Mouse (Mus musculus) forebrain, postnatal 0 days (tissue): ENCODE results near the gene Ccdc33. TPM values are rescaled to one million over a fixed set of nuclear protein-coding genes. Genes with fewer than 3 reads are reported as not detected.

Source experiments
- ATAC-seq: fragments of 200-750 bp; cut with Nextera tagmentation; 2 replicates; pipeline ENCODE4 v1.8.0; 2017; ENCODE audit warnings: mild to moderate bottlenecking, moderate library complexity
- DNase-seq: peaks from one replicate; pipeline ENCODE4 v3.0.0-alpha.2; 2015
- H3K27ac ChIP-seq: fragments of 300-500 bp; sonication (generic); 2 replicates; pipeline ENCODE4 v1.5.1; 2014; ENCODE audit warnings: low read depth, mild to moderate bottlenecking, antibody characterized with exemption, low read length, moderate library complexity, mixed read lengths
- H3K27me3 ChIP-seq: fragments of 300-500 bp; sonication (generic); 2 replicates; pipeline ENCODE4 v1.6.1; 2014; ENCODE audit warnings: mild to moderate bottlenecking, low read length, mixed read lengths; ENCODE audit not compliant: insufficient read depth
- H3K36me3 ChIP-seq: fragments of 300-500 bp; sonication (generic); 2 replicates; pipeline ENCODE4 v1.6.1; 2014; ENCODE audit warnings: mild to moderate bottlenecking, moderate library complexity; ENCODE audit not compliant: insufficient read depth
- H3K4me1 ChIP-seq: fragments of 300-500 bp; sonication (generic); 2 replicates; pipeline ENCODE4 v1.6.1; 2014; ENCODE audit warnings: antibody characterized with exemption; ENCODE audit not compliant: insufficient read depth
- H3K4me2 ChIP-seq: fragments of 300-500 bp; sonication (generic); 2 replicates; pipeline ENCODE4 v1.6.1; 2014; ENCODE audit warnings: low read depth, mild to moderate bottlenecking, moderate library complexity
- H3K4me3 ChIP-seq: fragments of 300-500 bp; sonication (generic); 2 replicates; pipeline ENCODE4 v1.5.1; 2014; ENCODE audit warnings: low read depth, low read length, mixed read lengths
- H3K9ac ChIP-seq: fragments of 300-500 bp; sonication (generic); 2 replicates; pipeline ENCODE4 v1.6.1; 2014; ENCODE audit warnings: mild to moderate bottlenecking
- H3K9me3 ChIP-seq: fragments of 300-500 bp; sonication (generic); 2 replicates; pipeline ENCODE4 v1.6.1; 2016; ENCODE audit warnings: low read length
- CTCF ChIP-seq: sonication (generic); IDR thresholded peaks from 2 replicates; pipeline ENCODE4 v1.5.1; 2016; ENCODE audit warnings: antibody characterized with exemption, control low read depth, low read depth
- WGBS: fragments of 180-500 bp; shearing (Covaris S2); extraction: QIAGEN DNeasy Blood & Tissue Kit; methylation state at CpG from one replicate; pipeline ENCODE4 v1.1.7; 2014; 5-methylcytosine and 5-hydroxymethylcytosine counted together
- polyA plus RNA-seq: library from polyadenylated mRNA; unstranded; fragments of >200 nt; fragmentation: Nextera tagmentation; extraction: Ambion mirVana; gene quantifications from 2 replicates; pipeline ENCODE4 v1.2.1, GENCODE M21; 2015
- total RNA-seq: library from RNA; depleted of rRNA; stranded (reverse); fragments of >200 nt; gene quantifications from 2 replicates; pipeline ENCODE4 v1.2.3, GENCODE M21; 2014

Ccdc33 gene
- total and polyA plus RNA-seq, 2 experiments from 2014 or later, result 1.1 to 3.0 TPM

GRCm38 (mm10) chr9:58005753-58006461 lies 112.7 kb downstream of the Ccdc33 start, which contains the start of gene Cyp11a1:
Gene Cyp11a1, plus strand, starts transcription at chr9:58006411.
- Histone ChIP-seq H3K4me3 (no peak within 1 kb of the TSS), H3K9ac (no peak within 1 kb of the TSS), H3K36me3 (no peaks in the 10 kb centered on the region), H3K27me3 (no peaks in the 10 kb centered on the region), H3K4me2 (no peak within 1 kb of the TSS), H3K9me3 (no peaks in the 10 kb centered on the region), H3K27ac (no peak within 1 kb of the TSS), H3K4me1 (0 out of 2 replicates have a peak, but pooled peaks cover 10% of the 10 kb centered on the region)
- WGBS, result 81% methylated on average over 16 of the region's 16 CpGs
- ATAC-seq (no peak), DNase-seq (peak; percentile 24)
- no peak for TF ChIP-seq CTCF

GRCm38 (mm10) chr9:58003272-58003671 lies 115.4 kb downstream of the Ccdc33 start:
- ATAC-seq (no peak), DNase-seq (no peak)
- no peaks in the 10 kb centered on the region for H3K9me3 ChIP-seq
- H3K36me3 ChIP-seq, result no peaks in the 10 kb centered on the region
- H3K27me3 ChIP-seq, result no peaks in the 10 kb centered on the region
- H3K4me2 ChIP-seq, result no peak overlapping the region
- no peak for TF ChIP-seq CTCF
- H3K4me1 ChIP-seq, result 0 out of 2 replicates have a peak, but pooled peaks cover 3% of the 10 kb centered on the region
- H3K27ac ChIP-seq, result no peak overlapping the region
- H3K9ac ChIP-seq, result no peak overlapping the region
- H3K4me3 ChIP-seq, result no peak overlapping the region
- WGBS, result 23% methylated on average over 2 of the region's 2 CpGs

- DNase-seq, result no peak
- WGBS, result 45% methylated on average over 2 of the region's 2 CpGs
Observed at GRCm38 (mm10) chr9:57999676-58000075, 118.9 kb downstream of the Ccdc33 start.

GRCm38 (mm10) chr9:57998685-57999084 lies 119.9 kb downstream of the Ccdc33 start:
- no peak for DNase-seq
- H3K36me3 ChIP-seq, result no peaks in the 10 kb centered on the region
- no peak overlapping the region for H3K9ac ChIP-seq
- WGBS, result 49% methylated on average over 2 of the region's 2 CpGs
- H3K4me2 ChIP-seq, result no peak overlapping the region
- H3K9me3 ChIP-seq, result no peaks in the 10 kb centered on the region
- no peaks in the 10 kb centered on the region for H3K27me3 ChIP-seq
- no peak overlapping the region for H3K27ac ChIP-seq
- no peak overlapping the region for H3K4me3 ChIP-seq
- TF ChIP-seq CTCF, result no peak
- no peak for ATAC-seq
- H3K4me1 ChIP-seq, result no peaks in the 10 kb centered on the region

More at GRCm38 (mm10) chr9:57999676-58000075, 118.9 kb downstream of the Ccdc33 start:
- Histone ChIP-seq H3K27me3 (no peaks in the 10 kb centered on the region), H3K4me2 (no peak overlapping the region), H3K4me1 (no peaks in the 10 kb centered on the region), H3K27ac (no peak overlapping the region), H3K36me3 (no peaks in the 10 kb centered on the region), H3K9me3 (no peaks in the 10 kb centered on the region), H3K9ac (no peak overlapping the region), H3K4me3 (no peak overlapping the region)
- ATAC-seq, result no peak
- no peak for TF ChIP-seq CTCF

GRCm38 (mm10) chr9:57998032-57998659 lies 120.5 kb downstream of the Ccdc33 start:
- Histone ChIP-seq H3K27ac (no peak overlapping the region), H3K4me1 (0 out of 2 replicates have a peak, but pooled peaks cover 2% of the 10 kb centered on the region), H3K9ac (0 out of 2 replicates have a peak overlapping the region, but pooled peaks have one; percentile 2), H3K36me3 (no peaks in the 10 kb centered on the region), H3K27me3 (no peaks in the 10 kb centered on the region), H3K9me3 (no peaks in the 10 kb centered on the region), H3K4me2 (peak overlapping the region; percentile 56), H3K4me3 (peak overlapping the region; percentile 39)
- TF ChIP-seq CTCF, result peak; percentile 88
- 3% methylated on average over 20 of the region's 20 CpGs for WGBS
- ATAC-seq (peak; percentile 91), DNase-seq (peak; percentile 88)

GRCm38 (mm10) chr9:57997511-57998031 lies 121.1 kb downstream of the Ccdc33 start:
- 22% methylated on average over 13 of the region's 13 CpGs for WGBS
- no peak for DNase-seq

More at GRCm38 (mm10) chr9:57997511-57998031, 121.1 kb downstream of the Ccdc33 start:
- no peak overlapping the region for H3K27ac ChIP-seq
- peak overlapping the region; percentile 56 for H3K4me2 ChIP-seq
- no peak for TF ChIP-seq CTCF
- 0 out of 2 replicates have a peak overlapping the region, but pooled peaks have one; percentile 2 for H3K9ac ChIP-seq
- H3K27me3 ChIP-seq, result no peaks in the 10 kb centered on the region
- H3K4me1 ChIP-seq, result 0 out of 2 replicates have a peak, but pooled peaks cover 5% of the 10 kb centered on the region
- H3K9me3 ChIP-seq, result no peaks in the 10 kb centered on the region
- H3K4me3 ChIP-seq, result peak overlapping the region; percentile 39
- no peaks in the 10 kb centered on the region for H3K36me3 ChIP-seq
- ATAC-seq, result peak; percentile 7
